Mouse (Mus musculus) cerebellum, postnatal 10 days (tissue): ENCODE measurements around the gene Deaf1.
A peak's percentile ranks its signal among the peaks of the same experiment; 100 is the strongest.
"Not testable (repeated sequence)": the region's sequence is repeated elsewhere in the genome, so short reads cannot be mapped to it uniquely, and the experiment has no call there.

Source experiments
- DNase-seq, 2 experiments: peaks; one replicate each; pipeline ENCODE4 v3.0.0; 2021; ENCODE audit warnings: mixed read lengths in 2 of 2

The Deaf1 gene

DNA sequence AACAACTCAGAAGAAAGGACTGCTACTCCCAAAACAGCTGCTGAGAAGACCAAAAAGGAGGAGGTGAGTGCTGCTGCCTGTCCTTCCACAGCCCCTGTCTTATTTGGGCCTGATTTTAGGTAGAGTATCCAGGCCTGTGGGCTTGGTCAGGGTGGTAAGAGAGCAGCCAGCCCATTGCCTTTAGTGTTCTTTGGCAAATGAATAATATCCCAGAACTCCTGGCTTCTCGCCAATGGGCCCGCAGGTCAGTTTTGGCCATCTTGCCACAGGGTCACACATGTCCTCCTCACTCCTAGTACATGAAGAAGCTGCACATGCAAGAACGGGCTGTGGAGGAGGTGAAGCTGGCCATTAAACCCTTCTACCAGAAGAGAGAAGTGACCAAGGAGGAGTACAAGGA lies 66.0 kb downstream of the Deaf1 start:
- peak; percentile 45 to 50 for DNase-seq

DNA sequence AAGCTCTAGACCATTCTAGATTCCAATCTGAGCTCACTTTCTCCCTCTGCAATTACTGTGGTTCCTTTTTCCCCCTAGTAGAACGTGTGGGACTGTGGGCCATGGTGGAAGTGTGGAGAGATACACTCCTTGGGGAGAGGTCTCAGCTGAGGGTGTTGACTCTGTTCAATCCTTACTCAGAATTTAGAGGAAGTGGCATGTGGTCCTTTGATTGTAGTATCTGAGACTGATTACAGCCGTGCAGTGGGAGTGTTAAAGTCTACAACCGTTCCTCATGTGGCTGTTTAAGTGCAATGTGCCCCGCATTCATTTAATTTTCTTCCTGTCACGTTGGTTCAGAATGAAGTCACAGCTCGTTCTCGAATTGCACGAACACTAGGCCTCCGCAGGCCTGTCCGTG lies 71.3 kb downstream of the Deaf1 start:
- no peak for DNase-seq

DNA sequence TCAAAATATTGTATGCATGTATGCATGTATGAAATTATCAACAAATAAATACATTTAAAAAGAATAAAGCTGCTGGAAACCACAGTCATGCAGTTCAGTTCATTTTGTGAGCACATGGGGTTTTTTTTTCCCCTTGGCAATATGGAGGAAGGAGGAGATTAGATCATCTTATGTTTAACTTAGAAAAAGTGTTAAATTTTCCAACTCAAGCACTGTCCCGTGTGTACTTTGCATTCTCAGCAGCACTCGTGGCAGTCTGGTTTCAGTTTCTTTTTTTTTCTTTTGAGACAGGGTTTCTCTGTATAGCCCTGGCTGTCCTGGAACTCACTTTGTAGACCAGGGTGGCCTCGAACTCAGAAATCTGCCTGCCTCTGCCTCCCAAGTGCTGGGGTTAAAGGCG lies 77.0 kb downstream of the Deaf1 start:
- not testable (repeated sequence) for DNase-seq
